Mouse (Mus musculus) lung, adult 2 months (tissue): ENCODE results near the gene Suox.

Experiments
- CTCF ChIP-seq: fragments of 200-500 bp; IDR thresholded peaks from 2 replicates; pipeline ENCODE4 v1.5.1; 2011; ENCODE audit warnings: mild to moderate bottlenecking, low read length, control low read depth; ENCODE audit not compliant: insufficient read depth
- POLR2A ChIP-seq: fragments of 200-500 bp; IDR thresholded peaks from 2 replicates; pipeline ENCODE4 v1.6.1; 2011; ENCODE audit warnings: low read depth, mild to moderate bottlenecking, control low read depth, low read length, borderline replicate concordance; ENCODE audit errors: extremely low read depth

GRCm38 (mm10) chr10:128620241-128620640 is 53.6 kb downstream of the Suox start:
- no peak for TF ChIP-seq POLR2A
- TF ChIP-seq CTCF: no peak
